Mouse (Mus musculus) right cerebral cortex, postnatal 25 days (tissue): Measurements from ENCODE around the gene Serpina1f.
"Not testable (repeated sequence)": the region's sequence is repeated elsewhere in the genome, so short reads cannot be mapped to it uniquely, and the experiment has no call there.

Experiments used
- DNase-seq: peaks from one replicate; pipeline ENCODE4 v3.0.0; 2022

Gene Serpina1f

DNA sequence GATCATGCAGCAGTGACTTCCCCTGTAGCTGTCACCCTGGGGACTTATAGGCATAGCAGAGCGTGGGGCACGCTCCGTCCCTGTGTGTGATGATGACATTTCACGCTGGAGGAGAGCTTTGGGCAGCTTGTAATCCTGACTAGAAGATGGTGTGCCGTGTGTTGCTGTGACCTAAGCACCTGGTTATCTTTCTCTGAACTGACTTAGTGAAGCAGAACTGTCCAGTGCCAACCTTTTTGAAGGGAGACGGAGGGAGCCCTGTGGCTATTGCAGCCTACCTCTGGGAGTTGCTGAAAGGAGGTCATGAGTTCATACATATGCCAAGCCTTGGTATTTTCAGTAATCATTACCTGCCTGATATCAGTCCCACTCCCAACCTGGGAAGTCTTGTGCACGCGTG, at the start of gene Serpina1f:
Gene Serpina1f (minus strand): TSS at position 101 of the 400 bp plus-strand sequence.
- DNase-seq = no peak

- DNase-seq = not testable (repeated sequence)
These were observed 42.7 kb upstream of the Serpina1f start for GRCm38 (mm10) chr12:103737791-103738580.

GRCm38 (mm10) chr12:103735566-103735965, 40.2 kb upstream of the Serpina1f start:
- not testable (repeated sequence) for DNase-seq

- DNase-seq = not testable (repeated sequence)
These were observed 39.8 kb upstream of the Serpina1f start for GRCm38 (mm10) chr12:103735101-103735500.

- no peak for DNase-seq
These were observed 16.2 kb upstream of the Serpina1f start for GRCm38 (mm10) chr12:103711537-103711936.

GRCm38 (mm10) chr12:103710405-103710804, 15.1 kb upstream of the Serpina1f start:
- no peak for DNase-seq

- no peak for DNase-seq
These were observed 10.8 kb upstream of the Serpina1f start for GRCm38 (mm10) chr12:103706113-103706512.

DNA sequence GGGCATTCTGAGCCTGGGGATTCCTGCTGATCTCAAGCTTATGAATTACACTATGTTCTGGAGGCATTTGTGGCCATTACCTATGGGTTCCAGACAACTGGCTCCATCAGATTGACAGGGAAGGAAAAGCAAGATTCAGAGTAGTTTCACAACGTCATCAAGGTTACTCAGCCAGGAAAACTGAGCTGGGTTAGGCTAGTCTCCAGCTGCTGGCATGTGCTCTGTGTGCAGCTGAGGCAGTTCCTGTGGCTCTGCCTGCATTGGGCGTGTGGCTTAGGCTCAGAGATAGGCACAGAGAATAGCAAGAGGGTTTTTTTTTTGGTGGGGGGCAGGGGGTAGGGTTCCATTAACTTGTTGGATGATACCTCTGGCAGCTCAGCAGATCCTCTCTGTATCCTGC, 10.2 kb upstream of the Serpina1f start:
- no peak for DNase-seq

DNA sequence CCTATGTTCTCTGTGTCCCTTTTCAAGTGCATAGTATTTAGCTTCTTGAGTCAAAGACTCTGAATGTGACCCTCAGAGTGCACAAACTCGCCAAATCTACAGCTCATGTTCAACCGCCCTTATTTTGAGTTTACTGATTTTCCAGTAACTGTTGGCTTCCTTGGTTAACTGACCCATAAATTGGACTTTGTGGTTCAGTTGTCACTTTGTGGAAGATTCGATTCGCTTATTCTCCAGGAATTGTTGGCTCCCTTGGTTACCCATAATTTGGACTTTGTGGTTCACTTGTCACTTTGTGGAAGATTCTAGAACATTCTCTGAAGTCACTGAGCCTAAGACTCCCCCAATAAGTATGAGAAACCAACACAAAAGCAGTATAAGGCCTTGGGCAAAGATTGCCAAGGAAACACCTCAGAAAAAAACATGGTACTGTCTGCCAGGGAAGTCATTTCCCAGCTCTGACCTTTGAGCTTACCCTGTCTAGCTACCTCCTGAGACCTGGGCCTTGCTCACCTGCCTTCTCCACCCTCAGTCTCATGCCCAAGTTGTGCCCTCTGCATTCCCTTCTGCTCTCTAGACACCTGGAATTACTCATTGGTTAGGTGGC, 4.9 kb upstream of the Serpina1f start:
- DNase-seq = no peak

GRCm38 (mm10) chr12:103688221-103688814, 7.0 kb downstream of the Serpina1f start:
- DNase-seq = no peak

- no peak for DNase-seq
These were observed 8.3 kb downstream of the Serpina1f start for GRCm38 (mm10) chr12:103687021-103687420.

DNA sequence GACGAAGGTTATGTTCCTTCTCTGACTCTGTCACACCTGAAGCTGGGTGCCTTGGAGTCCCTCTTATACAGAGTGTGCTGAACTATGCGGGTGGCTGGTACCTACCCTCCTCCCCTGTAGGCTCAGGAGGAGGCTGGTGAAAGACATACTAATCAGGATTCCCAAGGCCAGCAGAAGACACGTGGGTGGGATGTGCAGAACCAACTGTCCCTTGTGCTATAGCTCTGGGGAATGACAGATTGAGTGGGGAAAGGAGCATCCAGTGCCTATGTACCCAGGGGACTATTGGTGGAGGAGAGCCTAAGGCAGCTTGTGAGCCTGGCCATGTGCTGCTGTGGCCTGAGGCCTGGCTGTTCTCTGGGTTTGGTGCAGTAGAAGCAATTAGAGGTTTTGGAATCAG, 9.3 kb downstream of the Serpina1f start:
- DNase-seq = no peak

- DNase-seq = no peak
These were observed 9.9 kb downstream of the Serpina1f start for GRCm38 (mm10) chr12:103685386-103685785.

DNA sequence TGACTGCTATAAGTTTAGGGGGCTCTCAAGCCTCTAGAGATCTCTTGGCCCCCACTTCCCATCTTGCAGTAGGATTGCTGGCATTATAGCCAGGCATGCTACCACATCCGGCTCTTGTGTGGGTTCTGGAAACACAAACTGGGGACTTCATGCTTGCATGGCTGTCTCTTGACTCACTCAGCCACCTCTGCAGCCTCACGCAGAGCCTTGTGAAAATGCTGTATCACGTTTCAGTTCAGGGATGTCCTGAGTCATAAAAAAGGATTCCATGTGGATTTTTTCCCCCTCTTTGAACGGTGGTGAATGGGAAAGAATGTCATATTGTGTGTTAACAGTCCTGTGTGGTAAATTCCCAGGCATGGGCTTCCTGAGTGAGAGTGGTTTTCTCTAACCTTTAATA, 11.6 kb downstream of the Serpina1f start:
- DNase-seq = no peak

GRCm38 (mm10) chr12:103681739-103682138, 13.6 kb downstream of the Serpina1f start:
- DNase-seq = no peak

DNA sequence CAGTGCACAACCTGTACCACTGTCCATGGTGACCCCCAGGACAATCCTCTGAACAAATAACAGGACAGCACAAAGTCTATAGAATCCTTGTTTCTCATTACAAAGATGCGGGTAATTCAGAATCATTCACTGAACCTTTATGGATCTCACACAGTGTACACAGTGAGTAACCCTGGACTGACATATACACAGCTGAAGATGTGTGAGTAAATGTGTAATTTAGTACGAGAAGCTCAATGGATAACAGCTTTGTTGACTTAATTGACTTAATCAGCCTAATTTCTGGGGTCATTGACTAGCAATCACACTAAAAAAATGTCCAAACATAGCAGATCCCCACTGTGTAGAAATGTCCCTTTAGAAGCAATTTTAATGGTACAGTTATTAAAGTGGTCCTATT, 14.2 kb downstream of the Serpina1f start:
- DNase-seq = no peak

DNA sequence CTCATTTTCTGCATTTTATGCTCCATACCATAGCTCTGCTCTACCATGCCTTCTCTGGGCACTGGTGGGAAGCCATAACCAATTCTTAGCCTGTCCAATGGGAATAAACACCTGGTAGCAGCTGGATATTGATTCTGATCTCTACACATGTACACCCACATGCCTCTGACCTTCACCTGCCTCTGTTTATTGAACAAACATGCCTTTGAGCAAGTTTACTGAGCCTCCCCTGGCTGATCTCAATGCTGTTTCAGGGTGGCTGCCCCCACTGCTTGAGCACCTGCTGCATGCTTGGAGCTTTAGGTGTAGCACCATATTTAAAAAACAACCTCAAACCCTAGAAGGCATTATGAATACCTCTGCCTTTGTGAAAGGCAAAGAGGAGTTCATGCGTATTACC, 15.5 kb downstream of the Serpina1f start:
- not testable (repeated sequence) for DNase-seq

DNA sequence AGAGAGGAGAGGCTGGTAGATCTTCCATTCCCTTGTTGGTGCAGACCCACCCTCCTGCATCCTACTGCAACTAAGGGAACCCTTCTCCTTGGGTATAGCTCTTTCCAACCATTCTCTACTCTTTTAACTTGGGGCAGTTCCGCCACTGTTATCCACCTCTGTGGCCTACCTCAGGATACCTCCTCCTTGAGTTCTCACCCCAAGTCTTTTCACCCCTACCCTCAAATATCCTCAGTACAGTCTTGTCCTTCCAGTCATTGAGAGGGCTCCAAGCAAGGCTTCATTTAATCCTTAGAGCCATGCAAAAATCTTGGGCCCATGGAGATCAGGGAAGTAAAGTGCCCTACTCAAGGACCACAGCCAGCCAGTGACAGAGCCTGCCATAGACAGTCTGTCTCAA, 19.3 kb downstream of the Serpina1f start, which contains the start of gene Serpina16:
Gene Serpina16 (minus strand): TSS at position 101 of the 400 bp plus-strand sequence.
- DNase-seq = no peak

DNA sequence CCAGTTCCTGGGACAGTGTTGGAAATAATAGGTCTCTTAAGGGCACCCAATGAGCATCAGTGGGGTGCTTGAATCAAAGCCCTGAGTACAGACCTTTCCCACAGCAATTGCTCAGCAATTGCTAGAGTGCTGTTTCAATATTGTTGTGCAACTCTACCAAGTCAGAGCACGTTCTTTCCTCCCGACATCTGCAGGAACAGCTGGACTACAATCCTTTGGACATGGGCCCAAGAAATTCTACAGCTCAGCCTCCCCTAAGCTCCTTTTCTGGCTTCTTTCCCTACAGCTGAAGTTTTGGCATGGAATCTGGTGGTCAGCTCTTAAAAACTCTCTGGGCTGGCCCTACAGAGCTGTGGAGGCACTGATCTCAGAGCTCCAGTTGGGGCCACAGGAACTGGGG, 22.1 kb downstream of the Serpina1f start:
- no peak for DNase-seq

DNA sequence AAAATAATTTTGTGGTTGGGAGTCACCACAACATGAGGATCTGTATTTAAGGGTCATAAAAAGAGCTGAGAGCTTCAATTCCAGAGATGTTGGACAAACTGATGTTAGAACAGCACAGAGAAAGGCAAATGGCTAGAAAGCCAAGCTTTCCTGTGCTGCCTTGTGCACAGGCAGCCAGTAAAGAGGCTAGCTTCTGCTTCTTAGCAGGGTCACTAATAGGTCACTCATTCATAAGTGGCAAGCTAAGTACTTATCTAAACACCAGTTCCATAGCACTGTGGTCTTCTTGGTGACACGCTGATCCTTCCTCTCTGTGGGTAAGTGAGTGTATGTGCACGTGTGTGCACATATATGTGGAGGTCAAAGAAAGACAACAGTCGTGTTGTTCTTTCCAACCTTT, 23.8 kb downstream of the Serpina1f start:
- DNase-seq = no peak

DNA sequence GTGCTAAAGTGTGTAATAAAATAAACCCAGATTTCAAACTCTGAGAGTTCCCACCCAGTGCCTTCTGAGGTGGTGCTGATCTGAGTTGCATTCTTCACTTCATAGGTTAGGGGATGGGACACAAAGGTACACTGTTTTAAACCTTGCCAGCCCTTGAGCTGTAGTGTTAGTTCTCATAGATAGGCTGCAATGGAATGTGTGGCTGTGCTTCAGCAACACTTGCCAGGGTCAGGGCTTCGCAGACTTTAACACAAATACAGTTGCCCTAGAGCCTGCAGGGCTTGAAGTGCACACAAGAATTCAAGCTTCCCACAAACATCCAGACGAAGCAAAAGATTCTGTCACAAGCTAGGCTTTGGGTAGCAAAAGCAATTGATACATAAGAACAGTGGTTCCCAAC, 24.4 kb downstream of the Serpina1f start:
- DNase-seq = no peak

DNA sequence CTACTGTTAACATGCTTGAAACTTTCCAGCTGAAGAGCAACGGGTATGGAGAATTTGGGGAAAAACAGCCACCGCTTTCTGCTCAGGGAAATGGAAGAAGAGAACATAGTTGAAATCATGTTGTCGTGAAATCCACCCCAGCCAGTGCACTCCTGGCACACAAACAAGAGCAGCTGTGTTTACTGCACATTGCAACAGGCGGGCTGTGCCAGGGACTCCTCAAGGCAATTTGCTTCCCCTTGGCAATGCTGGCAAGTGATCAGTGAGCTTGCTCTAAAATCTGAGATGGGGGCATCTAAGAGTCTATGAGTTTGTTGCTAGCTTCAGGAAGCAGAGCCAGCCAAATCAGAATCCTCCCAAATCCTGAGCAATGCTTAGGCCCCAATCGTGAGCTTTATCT, 25.0 kb downstream of the Serpina1f start:
- DNase-seq = peak; percentile 24

- DNase-seq = no peak
These were observed 30.0 kb downstream of the Serpina1f start for GRCm38 (mm10) chr12:103665286-103665685.

DNA sequence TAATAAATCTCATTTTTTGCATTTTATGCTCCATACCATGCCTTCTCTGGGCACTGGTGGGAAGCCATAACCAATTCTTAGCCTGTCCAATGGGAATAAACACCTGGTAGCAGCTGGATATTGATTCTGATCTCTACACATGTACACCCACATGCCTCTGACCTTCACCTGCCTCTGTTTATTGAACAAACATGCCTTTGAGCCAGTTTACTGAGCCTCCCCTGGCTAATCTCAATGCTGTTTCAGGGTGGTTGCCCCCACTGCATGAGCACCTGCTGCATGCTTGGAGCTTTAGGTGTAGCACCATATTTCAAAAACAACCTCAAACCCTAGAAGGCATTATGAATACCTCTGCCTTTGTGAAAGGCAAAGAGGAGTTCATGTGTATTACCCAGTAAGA, 33.3 kb downstream of the Serpina1f start:
- not testable (repeated sequence) for DNase-seq
